Mouse (Mus musculus) 3134 (cell line): Measurements from ENCODE around the gene Rnf26.

Source experiments
- DNase-seq: peaks from one replicate; pipeline ENCODE4 v3.0.0-alpha.2; 2011; ENCODE audit warnings: low spot score; ENCODE audit not compliant: insufficient read length; ENCODE audit errors: extremely low read depth

The Rnf26 gene

GRCm38 (mm10) chr9:44125546-44126428, 12.5 kb upstream of the Rnf26 start:
- no peak for DNase-seq

DNA sequence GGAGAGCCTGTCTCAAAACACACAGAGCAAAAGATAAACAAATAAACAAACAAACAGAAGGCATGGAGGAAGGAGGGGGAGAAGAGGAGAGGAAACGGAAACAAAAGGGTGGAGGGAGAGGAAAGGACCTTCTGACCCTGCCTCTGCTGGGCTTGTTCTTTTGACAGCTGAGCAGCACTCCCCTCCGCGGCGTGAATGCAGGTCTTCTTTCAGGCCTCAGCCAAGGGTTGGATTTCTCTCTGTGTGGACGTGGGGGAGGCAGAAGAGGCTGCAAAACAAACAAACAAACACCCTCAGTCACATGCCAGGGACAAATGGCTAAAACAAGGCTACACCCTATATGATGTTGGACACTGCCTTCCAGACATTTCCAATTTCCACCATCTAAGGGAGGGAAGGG, 11.7 kb upstream of the Rnf26 start:
- no peak for DNase-seq

- DNase-seq, result no peak
Observed at GRCm38 (mm10) chr9:44124317-44124716, 11.0 kb upstream of the Rnf26 start.

GRCm38 (mm10) chr9:44119948-44120465, 6.7 kb upstream of the Rnf26 start:
- no peak for DNase-seq

GRCm38 (mm10) chr9:44119011-44119410, 5.7 kb upstream of the Rnf26 start:
- no peak for DNase-seq

DNA sequence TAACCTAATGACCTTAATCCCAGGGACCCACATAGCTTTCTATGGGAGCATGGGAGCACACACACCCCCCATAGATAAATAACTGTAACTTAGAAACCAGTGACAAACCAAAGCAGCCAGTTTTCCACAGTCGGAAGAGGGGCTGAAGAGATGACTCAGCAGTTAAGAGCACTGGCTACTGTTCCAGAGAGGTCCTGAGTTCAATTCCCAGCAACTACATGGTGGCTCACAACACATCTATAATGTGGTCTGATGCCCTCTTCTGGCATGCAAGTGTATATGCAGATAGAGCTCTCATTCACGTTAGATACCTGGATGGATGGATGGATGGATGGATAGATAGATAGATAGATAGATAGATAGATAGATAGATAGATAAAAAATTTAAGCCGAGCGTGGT, 2.9 kb upstream of the Rnf26 start:
- no peak for DNase-seq

GRCm38 (mm10) chr9:44115599-44115998, 2.3 kb upstream of the Rnf26 start:
- DNase-seq, result no peak

- DNase-seq, result no peak
Observed at GRCm38 (mm10) chr9:44114453-44114852, 1.1 kb upstream of the Rnf26 start.

DNA sequence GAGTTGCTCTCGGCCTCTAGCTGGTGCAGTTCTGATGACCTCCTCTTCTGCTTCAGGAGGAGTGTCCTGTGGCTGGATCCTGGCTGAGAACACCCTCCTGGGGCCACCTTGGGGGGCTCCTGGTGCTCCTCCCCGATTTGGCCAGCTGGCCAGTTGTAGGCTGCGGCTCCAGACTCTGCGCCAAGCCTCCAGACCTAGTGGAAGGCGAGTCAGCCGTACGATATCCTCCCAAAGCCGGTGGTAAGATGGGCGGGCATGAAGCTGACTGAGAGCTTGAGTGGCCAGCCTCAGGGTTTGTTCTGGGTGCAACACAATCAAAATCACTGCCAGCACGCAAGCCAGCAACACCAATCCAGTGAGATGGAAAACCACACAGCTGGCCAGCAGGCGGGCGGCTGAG, 1.4 kb downstream of the Rnf26 start:
- peak; percentile 80 for DNase-seq

- peak; percentile 48 for DNase-seq
Observed at GRCm38 (mm10) chr9:44109360-44110095, 3.8 kb downstream of the Rnf26 start.

DNA sequence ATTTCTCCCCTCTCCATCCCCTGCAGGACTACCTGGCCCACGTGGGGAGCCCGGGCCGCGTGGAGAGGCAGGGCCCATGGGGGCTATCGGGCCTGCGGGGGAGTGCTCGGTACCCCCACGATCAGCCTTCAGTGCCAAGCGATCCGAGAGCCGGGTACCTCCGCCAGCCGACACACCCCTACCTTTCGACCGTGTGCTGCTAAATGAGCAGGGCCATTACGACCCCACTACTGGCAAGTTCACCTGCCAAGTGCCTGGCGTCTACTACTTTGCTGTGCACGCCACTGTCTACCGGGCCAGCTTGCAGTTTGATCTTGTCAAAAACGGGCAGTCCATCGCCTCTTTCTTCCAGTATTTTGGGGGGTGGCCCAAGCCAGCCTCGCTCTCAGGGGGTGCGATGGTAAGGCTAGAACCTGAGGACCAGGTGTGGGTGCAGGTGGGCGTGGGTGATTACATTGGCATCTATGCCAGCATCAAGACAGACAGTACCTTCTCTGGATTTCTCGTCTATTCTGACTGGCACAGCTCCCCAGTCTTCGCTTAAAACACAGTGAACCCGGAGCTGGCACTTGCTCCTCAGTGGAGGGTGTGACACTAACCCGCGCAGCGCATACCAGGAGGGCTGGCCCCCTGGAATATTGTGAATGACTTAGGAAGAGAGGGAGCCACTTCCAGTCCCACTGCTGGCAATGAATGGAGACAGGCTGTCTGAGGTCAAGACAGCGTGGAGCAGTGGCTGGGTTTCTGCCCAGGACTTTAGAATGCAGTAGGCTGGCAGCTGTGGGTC, 4.9 kb downstream of the Rnf26 start:
- DNase-seq, result no peak

- DNase-seq, result no peak
Observed at GRCm38 (mm10) chr9:44107557-44108179, 5.6 kb downstream of the Rnf26 start.

GRCm38 (mm10) chr9:44107110-44107509, 6.2 kb downstream of the Rnf26 start, which contains the start of gene C1qtnf5:
TSS of gene C1qtnf5 (plus strand) at chr9:44107245.
- peak; percentile 86 for DNase-seq

- DNase-seq, result no peak
Observed at GRCm38 (mm10) chr9:44106596-44106995, 6.7 kb downstream of the Rnf26 start.

GRCm38 (mm10) chr9:44106182-44106581, 7.1 kb downstream of the Rnf26 start:
- no peak for DNase-seq

GRCm38 (mm10) chr9:44105781-44106180, 7.5 kb downstream of the Rnf26 start:
- DNase-seq, result no peak

DNA sequence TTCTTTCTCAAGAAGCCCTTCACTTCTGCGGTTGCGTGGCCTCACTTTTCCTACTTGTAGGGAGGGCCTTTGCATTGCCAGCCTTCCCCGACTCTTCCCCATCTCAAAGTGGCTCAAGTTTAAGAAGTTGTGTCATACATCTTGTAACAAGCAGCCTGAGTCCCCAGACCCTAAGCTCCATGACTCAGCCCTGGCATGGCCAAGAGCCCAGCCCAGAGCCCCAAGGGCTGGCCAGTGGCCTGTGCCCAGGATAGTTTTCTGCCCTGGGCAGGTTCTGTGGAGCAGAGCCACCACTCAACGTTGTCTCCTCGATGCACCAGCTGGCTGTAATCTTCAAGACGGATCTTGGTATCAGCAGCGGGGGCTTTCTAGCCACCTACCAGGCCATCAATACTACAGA, 8.4 kb downstream of the Rnf26 start:
- DNase-seq, result peak; percentile 77

DNA sequence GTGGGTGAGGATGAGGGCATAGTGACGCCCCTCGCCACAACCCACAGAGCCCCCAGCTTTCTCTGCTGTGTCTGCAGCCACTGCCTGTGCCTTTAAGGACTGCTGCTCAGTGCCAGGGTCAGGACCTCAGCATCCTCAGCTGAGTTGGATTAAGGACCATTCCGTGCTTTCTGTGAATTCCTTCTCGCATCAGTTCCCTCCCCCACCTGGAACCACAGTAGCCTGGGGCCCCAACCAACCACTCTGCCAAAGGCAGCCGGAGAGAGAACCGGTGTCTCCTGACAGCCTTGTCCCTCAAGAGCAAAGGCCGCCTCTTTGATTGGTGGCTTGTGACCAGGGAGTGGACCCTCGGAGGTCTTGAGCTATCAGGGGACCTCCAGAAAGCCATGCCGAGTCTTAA, 11.8 kb downstream of the Rnf26 start, which contains the start of gene Mfrp:
TSS of gene Mfrp (plus strand) at position 240 of the 400 bp plus-strand sequence.
- DNase-seq, result no peak

DNA sequence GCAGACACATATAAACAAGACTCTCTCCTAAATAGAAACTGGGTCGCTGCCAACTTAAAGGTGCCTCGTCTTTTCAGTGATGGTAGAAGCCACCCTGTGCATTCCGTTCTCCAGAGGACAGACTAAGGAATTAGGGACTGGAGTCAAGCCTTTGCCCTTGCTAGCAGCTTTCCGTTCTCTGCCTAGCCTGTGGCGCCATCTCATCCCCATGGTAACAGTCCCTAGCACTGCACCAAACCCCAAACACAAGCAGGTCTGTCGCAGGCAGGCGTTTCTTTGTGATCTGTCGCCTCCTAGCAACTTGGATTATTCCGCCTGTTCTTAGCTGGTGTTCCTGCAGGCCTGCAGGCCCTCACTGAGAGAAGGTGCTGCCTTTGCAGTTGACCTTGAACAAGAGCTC, 16.8 kb downstream of the Rnf26 start:
- DNase-seq, result no peak

GRCm38 (mm10) chr9:44095781-44096180, 17.5 kb downstream of the Rnf26 start:
- no peak for DNase-seq
